Mouse (Mus musculus) heart, postnatal 0 days (tissue): ENCODE data around the gene Syn3.

ENCODE experiments used
- CTCF ChIP-seq: IDR thresholded peaks from 2 replicates; pipeline ENCODE4 v1.5.1; 2016; ENCODE audit warnings: antibody characterized with exemption, control low read depth, low read depth
- EP300 ChIP-seq: IDR thresholded peaks from 2 replicates; pipeline ENCODE4 v1.6.1; 2016; ENCODE audit warnings: antibody characterized with exemption, low read depth

GRCm38 (mm10) chr10:86343362-86343761 lies 155.3 kb downstream of the Syn3 start:
- TF ChIP-seq CTCF: no peak
- TF ChIP-seq EP300: no peak
